Mouse (Mus musculus) bone marrow, adult 2 months (tissue): ENCODE measurements around the gene Gosr1. TPM values are rescaled to one million over a fixed set of nuclear protein-coding genes. Genes with fewer than 3 reads are reported as not detected.

Experiments
- H3K27ac ChIP-seq: fragments of 200-500 bp; 2 replicates; pipeline ENCODE4 v1.5.1; 2012; ENCODE audit warnings: low read depth, mild to moderate bottlenecking, control low read depth, inconsistent platforms, low read length; ENCODE audit not compliant: control insufficient read depth, poor library complexity, insufficient read depth
- H3K4me1 ChIP-seq: fragments of 200-500 bp; 2 replicates; pipeline ENCODE4 v1.6.1; 2011; ENCODE audit warnings: low read length; ENCODE audit not compliant: control insufficient read depth, insufficient read depth
- H3K4me3 ChIP-seq: fragments of 200-500 bp; replicated peaks from 2 replicates; pipeline ENCODE3; 2011; ENCODE audit warnings: mild to moderate bottlenecking, low read depth, low read length, control low read depth; ENCODE audit not compliant: control insufficient read depth
- CTCF ChIP-seq: fragments of 200-500 bp; IDR thresholded peaks from 2 replicates; pipeline ENCODE4 v1.5.1; 2011; ENCODE audit warnings: low read length, control low read depth; ENCODE audit not compliant: control insufficient read depth, insufficient read depth
- POLR2A ChIP-seq: fragments of 200-500 bp; IDR thresholded peaks from 2 replicates; pipeline ENCODE4 v1.6.1; 2011; ENCODE audit warnings: low read depth, mild to moderate bottlenecking, control low read depth, low read length, borderline replicate concordance; ENCODE audit not compliant: control insufficient read depth
- WGBS: fragments of 180-500 bp; shearing (Covaris S2); methylation state at CpG from one replicate; pipeline ENCODE4 v1.1.7; 2018; 5-methylcytosine and 5-hydroxymethylcytosine counted together
- polyA plus RNA-seq: library from polyadenylated mRNA; stranded (reverse); fragments of >200 nt; gene quantifications from 2 replicates; pipeline ENCODE4 v1.2.4, GENCODE M21; 2011; ENCODE audit warnings: low replicate concordance; ENCODE audit not compliant: missing spikeins, insufficient read depth, insufficient read length

Gene Gosr1
- polyA plus RNA-seq, 1 experiment = 12.6 TPM

DNA sequence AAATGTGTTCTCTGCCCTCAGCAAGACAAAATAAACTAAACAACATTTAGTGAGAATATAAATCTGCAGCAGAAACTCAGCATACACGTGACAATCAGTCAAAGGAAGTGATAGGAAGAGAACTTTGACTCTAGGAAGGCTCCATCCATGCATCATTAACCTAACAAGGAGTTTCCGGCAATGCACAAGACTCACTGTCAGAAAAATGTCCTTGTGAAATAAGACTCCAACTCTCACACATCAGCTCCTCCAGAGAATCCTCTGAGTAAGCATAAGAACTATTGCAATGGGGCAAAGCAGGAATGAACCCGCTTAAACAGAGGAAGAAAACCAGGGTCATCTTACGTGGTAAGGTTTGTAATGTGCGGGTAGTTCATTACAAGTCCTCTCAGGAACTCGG is 33.9 kb upstream of the Gosr1 start:
- H3K27ac ChIP-seq = no peak overlapping the region
- no peak overlapping the region for H3K4me3 ChIP-seq
- no peak for TF ChIP-seq POLR2A
- TF ChIP-seq CTCF = no peak
- H3K4me1 ChIP-seq = no peaks in the 10 kb centered on the region
- WGBS = 87% methylated on average over 6 of the region's 6 CpGs

DNA sequence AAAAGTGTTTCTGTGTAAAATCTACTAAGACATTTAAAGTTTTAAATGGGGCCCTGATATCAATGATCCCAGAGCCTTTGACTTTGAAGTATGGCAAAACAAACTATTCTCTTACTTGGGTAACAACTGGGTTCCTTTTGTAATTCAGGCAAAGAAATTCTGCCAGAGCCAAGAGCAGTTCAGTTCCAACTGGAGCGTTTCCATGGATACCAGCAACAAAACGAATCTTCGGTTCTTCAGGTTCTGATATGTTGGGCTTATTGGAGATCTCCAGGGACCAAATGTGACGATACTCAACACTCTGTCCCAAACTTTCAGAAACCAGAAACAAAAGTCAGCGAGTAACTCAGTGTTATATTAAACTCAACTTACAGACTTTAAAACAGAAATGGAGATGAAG is 31.9 kb upstream of the Gosr1 start:
- TF ChIP-seq POLR2A = no peak
- TF ChIP-seq CTCF = no peak
- 92% methylated on average over 5 of the region's 5 CpGs for WGBS
- Histone ChIP-seq H3K4me1 (no peaks in the 10 kb centered on the region), H3K4me3 (no peak overlapping the region), H3K27ac (no peak overlapping the region)

DNA sequence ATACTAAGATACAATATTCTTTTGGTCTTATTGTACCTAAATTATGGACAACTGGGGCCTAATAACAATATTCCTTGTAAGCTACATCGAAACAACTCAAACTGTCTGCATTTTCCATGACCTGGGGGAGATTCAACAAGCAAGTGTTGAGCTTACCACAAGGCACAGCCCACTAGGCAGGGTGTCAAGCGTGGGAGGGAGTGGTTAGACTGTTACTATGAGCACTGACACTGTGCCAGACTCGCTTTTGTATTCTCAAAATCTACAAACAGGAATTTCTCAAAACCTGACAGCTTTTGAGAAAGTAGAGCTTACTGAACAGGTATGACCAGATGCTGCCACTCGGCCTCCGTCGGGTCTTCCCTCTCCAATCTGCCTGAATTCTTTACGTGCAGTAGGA is 28.0 kb upstream of the Gosr1 start:
- WGBS = 83% methylated on average over 7 of the region's 7 CpGs
- TF ChIP-seq POLR2A = no peak
- TF ChIP-seq CTCF = no peak
- Histone ChIP-seq H3K4me3 (no peak overlapping the region), H3K27ac (no peak overlapping the region), H3K4me1 (no peaks in the 10 kb centered on the region)

DNA sequence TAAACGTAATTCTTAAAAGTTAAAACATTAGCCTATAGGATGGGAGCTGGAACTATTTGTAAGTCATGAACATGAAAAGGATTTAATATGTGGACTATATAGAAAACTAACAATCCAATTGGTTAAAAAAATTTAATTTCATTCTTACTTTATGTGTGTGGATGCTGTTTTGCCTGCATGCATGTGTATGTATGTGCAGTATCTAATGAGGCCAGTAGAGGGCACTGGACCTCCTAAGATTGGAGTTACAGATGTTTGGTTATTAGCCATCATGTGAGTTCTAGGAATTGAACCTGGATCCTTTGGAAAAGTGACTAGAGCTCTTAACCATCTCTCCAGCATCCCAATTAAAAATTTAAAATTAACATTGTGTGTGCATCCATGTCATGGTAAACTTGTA is 25.9 kb upstream of the Gosr1 start:
- Histone ChIP-seq H3K4me1 (no peaks in the 10 kb centered on the region), H3K4me3 (no peak overlapping the region), H3K27ac (no peak overlapping the region)
- TF ChIP-seq CTCF (no peak), POLR2A (no peak)
- 100% methylated on average over 1 of the region's 1 CpGs for WGBS

DNA sequence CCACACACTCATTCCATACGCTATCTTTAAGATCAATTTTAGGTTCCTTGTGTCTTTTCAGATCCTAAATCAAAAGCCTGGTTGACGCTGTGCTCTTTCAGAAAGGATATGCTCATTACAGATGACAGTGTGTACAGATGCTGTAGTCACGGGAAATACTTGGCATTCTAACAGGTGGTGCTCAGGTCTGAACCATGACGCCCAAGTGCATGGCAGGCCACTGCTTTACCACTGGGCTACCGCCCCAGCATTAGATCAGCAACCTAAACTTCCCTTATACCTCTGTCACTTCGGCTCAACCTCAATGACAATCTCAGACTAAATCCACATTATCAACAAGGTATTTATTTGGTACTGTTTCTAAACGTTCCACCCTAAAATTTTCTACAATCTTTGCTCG is 12.2 kb upstream of the Gosr1 start:
- no peaks in the 10 kb centered on the region; the same call in none of the 2 replicates for H3K4me1 ChIP-seq
- H3K27ac ChIP-seq = no peak overlapping the region
- TF ChIP-seq POLR2A (no peak), CTCF (no peak)
- 81% methylated on average over 8 of the region's 8 CpGs for WGBS
- H3K4me3 ChIP-seq = no peak overlapping the region

DNA sequence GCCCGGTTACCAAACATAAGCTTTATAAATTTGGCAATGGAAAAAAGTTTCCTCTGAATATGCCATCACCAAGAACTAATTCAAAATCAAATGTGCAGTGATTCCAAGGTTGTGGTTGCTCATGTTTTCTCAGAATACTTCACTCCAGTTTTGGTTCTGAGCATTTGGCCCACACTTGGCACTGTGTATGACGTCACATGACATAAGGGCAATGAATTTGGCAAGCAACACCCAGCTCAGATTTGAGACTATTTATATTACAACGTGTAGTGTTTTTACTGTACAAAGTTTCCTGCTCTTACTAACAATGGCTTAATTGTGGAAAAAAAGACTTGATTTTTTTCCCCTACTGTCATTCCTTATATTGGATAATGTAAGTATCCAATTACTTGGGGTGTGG is 10.4 kb upstream of the Gosr1 start:
- H3K27ac ChIP-seq = no peak overlapping the region
- TF ChIP-seq POLR2A (no peak), CTCF (no peak)
- H3K4me1 ChIP-seq = no peaks in the 10 kb centered on the region; the same call in none of the 2 replicates
- WGBS = 47% methylated on average over 3 of the region's 3 CpGs
- H3K4me3 ChIP-seq = no peak overlapping the region

DNA sequence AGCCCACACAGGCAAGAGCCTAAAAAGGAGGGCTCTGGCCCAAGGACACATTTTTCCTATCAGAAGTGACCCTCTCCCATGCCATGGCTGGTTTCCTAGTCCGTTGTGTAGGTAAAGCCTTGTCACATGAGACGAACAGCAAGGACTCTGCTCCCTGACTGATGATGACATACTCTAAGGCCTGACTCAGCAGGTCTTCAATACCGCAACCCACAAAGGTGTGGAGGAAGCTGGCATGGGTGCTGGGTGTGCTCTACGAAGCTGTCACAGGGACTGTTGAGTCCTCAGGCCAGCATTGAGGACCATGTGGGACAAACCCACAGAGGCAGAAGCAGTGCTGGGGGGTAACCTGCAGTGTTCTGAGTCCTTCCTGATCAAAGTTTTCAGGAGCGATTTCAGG is 7.2 kb upstream of the Gosr1 start:
- 71% methylated on average over 5 of the region's 5 CpGs for WGBS
- Histone ChIP-seq H3K4me1 (no peaks in the 10 kb centered on the region; the same call in none of the 2 replicates), H3K27ac (no peak overlapping the region), H3K4me3 (no peak overlapping the region)
- TF ChIP-seq POLR2A (no peak), CTCF (no peak)

DNA sequence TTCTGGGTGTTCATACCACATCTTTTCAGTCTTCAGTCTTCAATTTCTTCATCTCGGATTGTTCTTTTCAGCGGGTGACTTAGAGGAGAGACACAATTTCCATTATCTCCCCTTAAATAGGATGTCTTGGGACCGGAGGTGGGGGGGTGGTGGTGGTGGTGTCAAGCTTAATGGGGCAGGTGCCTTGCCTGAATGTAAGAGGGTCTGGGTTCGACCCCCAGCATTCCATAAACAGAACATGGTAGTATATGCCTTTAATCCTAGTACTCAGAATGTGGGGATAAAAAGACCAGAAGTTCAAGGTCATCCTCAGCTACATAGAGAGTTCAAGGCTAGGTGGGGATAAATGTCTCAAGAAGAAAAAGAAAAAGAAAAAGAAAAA is 353 bp upstream of the Gosr1 start:
- Histone ChIP-seq H3K27ac (no peak overlapping the region), H3K4me3 (no peak overlapping the region), H3K4me1 (no peaks in the 10 kb centered on the region)
- TF ChIP-seq POLR2A (no peak), CTCF (no peak)
- WGBS = 8% methylated on average over 4 of the region's 4 CpGs

DNA sequence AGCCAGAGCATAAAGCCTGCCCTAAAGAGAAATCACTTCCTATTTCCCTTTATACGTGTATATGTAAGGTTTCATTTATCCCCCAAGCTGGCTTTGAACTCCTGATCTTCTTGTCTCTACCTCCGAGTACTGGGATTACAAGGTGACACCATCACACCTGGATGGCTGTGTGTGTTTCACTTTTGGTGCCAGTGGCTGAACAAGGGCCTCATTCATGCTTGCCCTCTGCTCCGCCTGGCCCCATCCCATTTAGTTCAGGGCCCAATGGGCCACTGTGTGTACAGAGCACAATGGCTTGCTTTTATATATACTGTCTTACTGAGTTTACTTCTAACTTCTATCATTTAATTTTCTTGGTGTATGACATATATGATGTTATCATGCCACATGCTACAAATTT is 11.1 kb downstream of the Gosr1 start:
- 77% methylated on average over 3 of the region's 3 CpGs for WGBS
- TF ChIP-seq POLR2A (no peak), CTCF (no peak)
- H3K4me1 ChIP-seq = no peaks in the 10 kb centered on the region
- no peak overlapping the region for H3K27ac ChIP-seq
- H3K4me3 ChIP-seq = no peak overlapping the region
